Mouse (Mus musculus): ENCODE results near the gene Tunar.
A peak's percentile ranks its signal among the peaks of the same experiment; 100 is the strongest.

The Tunar gene

DNA sequence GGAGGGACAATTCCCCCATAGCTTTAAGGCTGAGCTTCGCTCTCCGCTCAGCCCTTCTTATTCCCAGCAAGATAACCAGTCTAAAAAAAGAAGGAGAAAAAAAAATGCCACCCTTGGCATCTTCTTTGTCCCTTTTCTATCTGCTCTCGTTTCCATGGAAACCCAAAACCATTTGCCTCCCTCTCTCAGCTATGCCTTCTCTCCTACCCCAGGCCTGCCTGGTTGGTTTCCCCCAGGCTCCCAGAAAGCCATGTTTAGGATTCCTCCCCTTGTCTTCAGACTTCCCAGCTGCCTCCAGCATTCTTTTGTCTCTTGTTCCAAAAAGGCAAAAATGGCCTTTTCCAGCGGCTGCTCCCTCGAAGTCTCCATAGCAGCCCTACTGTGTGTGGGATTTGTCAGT is 70.1 kb downstream of the Tunar start:
- DNase-seq (ENCODE audit: low spot score), result no peak

DNA sequence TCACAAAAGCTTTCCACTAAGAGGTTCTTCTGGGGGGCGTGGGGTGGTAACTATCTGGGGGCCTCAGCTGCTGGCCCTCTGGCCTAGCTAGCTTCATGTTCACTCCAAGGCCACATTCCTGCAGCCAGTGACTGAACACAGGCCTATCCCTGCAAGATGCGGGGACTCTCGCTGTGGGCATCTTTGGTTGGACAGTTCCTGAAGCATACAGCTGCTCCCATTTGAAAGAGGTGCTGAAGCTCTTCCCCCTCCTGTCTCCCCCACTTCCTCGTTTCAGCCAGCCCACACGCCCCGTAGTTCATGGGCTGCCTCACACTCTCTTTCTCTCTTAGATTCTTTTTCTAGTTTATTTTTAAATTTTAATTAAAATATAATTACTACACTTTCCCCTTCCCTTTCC is 72.3 kb downstream of the Tunar start:
- no peak for DNase-seq (ENCODE audit: low spot score)

GRCm38 (mm10) chr12:105413909-105414308 is 80.2 kb downstream of the Tunar start:
- no peak for DNase-seq (ENCODE audit: low spot score)

DNA sequence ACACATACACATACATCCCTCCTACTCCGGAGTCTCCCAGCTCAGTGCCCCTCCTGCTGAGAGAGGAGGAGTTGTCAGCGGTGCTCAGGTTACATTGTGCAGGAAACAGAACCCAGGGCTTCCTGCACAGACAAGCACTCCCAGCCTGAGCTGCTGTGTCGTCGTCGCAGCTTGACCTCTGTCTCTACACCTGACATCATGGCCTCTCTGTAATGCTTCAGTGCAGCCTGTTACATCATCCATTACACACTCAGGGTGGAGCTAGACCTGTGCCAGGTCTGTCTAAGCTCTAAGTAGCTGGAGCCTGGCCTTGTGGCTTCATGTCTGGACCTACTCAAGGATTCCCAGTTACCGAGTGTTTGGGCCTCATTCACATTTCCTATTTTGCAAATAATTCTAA is 86.8 kb downstream of the Tunar start:
- no peak for DNase-seq (ENCODE audit: low spot score)

DNA sequence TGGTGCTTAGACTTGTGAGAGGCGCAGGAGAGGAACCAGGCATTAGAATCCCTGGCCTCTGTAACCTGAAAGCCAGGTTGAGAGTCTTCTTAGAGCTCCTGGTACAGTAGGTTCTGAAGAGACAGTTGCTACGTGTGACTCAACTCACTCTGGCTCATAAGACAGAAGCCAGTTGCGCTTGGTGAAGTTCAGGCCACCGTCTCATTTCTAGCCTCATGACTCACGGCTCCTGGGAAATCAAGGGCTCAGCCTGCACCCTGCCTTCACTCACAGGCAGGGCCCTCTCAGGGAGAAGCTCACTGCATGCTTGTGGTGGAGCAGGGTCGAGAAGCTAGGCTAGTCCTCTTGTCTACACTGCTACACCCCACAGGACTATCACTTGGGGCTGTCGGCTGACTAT is 92.9 kb downstream of the Tunar start:
- DNase-seq (ENCODE audit: low spot score), result no peak

DNA sequence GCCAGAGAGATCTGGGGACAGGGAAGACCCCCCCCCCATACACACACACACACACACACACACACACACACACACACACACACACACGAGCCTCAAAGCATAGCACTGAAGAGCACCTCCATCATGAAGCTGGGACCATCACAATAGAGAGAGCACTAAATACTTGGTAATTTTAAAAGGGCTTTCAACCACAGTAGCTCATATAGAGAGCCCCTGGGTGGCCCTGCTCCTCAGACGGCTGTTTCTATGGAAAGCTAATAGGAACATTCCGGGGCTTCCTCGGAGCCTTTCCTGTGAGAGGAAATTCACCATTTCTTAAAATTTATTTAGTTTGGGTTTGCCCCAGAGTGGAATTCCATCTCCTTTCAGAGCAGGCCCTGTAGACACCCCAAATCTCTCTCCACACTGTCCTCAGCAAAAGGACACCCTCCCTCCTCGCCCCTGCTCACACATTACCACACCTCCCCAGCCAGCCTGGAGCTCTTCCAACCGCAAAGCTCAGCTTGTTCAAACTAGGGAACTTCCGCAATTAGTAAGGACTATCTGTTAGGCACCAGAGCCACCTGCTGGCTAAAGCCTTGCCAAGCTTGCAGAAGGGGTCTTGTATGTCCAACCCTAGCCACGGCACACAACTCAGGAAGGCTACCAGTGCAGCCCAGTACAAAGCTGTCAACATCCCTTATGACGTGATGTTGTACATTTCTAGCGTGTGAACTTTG is 93.5 kb downstream of the Tunar start:
- DNase-seq (ENCODE audit: low spot score), result peak; percentile 77

- no peak for DNase-seq (ENCODE audit: low spot score)
Measured at GRCm38 (mm10) chr12:105431872-105432271, 98.2 kb downstream of the Tunar start.

GRCm38 (mm10) chr12:105432807-105433206 is 99.1 kb downstream of the Tunar start:
- DNase-seq (ENCODE audit: low spot score), result no peak

Data from left cerebral cortex, adult 11 months (tissue).